Mouse (Mus musculus): ENCODE results near the gene Ranbp9. TPM values are rescaled to one million over a fixed set of nuclear protein-coding genes. Genes with fewer than 3 reads are reported as not detected.

Gene Ranbp9
- total and polyA plus RNA-seq, 3 experiments: 50.8 to 82.3 (median 54.0) TPM

DNA sequence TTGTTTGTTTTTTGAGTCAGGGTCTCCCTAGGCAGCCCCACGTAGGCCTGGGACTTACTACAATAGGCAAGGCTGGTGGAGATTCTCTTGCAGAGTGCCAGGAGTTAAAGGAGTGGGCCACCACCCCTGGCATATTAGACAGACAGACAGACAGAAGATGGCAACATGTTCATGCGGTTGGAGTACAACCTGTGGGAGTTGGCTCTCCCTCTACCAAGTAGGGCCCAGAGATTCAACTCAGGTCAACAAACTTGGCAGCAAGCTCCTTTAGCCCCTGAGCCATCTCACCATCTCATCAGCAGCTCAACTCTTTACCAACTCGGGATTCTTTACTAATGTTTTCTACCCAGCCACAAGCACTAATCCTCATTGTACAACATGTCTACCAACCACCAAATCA lies 30.4 kb downstream of the Ranbp9 start:
- DNase-seq: no peak

DNA sequence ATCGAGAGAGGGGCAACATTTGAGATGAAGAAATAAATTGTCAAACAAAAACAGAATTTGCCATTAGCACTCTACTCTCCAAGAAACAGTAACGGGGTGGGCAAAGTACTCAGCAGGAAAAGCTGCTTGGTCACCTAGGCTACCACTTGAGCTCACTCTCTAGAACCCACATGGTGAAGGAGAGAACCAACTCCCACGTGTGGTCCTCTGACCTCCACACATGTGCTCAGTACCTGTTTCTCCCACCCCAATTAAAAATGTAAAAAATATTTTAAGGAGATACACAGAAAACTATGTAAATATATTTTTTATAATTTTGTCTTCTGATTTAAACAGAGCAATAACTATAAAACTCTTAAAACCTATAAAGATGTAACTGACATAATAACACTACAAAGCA lies 33.4 kb downstream of the Ranbp9 start:
- no peak for DNase-seq

DNA sequence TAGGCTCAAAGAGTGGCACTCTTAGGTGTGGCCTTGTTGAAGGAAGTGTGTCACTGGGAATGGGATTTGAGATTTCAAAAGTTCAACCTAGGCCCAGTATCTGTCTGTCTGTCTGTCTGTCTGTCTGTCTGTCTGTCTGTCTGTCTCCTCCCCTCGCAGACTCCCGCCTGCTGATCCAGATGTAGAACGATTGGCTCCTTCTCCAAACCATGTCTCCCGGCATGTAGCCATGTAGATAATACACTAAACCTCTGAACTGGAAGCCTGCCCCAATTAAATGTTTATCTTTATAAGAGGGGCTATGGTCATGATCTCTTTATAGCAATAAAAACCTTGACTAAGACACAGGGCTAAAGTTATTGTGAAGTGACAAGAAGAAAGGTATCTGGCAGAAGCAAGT lies 35.3 kb downstream of the Ranbp9 start:
- no peak for DNase-seq

GRCm38 (mm10) chr13:43444717-43445116 lies 36.4 kb downstream of the Ranbp9 start:
- DNase-seq: no peak

- no peak for DNase-seq
These were observed 37.4 kb downstream of the Ranbp9 start for GRCm38 (mm10) chr13:43443706-43444105.

GRCm38 (mm10) chr13:43442551-43442950 lies 38.5 kb downstream of the Ranbp9 start:
- DNase-seq: no peak

DNA sequence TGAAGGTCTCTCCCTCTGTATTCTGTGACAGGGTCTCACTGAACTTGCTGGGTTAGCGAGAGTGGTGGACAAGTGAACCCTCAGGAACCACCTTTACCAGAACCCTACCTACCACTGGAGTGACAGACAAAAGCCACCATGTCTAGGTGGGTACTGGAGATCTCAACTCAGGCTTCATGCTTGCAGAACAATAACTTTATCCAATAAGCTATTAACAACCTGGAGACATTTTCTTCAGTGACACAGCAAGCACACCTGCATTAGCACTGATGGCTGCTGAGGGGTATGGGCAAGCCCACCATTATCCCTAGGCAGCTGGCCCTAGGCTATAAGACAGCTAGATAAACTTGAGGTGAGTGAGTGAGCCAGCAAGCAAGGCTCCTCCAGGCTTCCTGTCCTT lies 40.7 kb downstream of the Ranbp9 start:
- no peak for DNase-seq

DNA sequence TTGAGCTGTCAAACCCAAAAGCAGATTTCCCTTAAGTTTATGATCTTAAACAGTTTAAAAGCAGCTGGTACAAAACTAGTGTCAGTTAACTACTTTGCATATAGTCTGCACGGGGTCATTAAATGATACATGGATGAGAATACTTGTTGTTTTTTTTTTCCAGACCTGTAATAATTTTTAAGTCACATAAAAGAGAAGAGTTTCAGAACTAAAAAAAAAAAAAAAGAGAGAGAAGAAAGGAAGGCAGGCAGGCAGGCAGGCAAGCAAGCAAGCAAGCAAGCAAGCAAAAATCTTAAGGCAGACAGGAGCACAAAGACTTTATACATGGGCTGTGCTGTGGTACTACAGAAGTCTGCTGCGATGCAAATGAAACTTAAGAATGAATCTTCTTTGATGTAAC lies 47.7 kb downstream of the Ranbp9 start:
- DNase-seq: no peak

- no peak for DNase-seq
These were observed 52.6 kb downstream of the Ranbp9 start for GRCm38 (mm10) chr13:43428436-43428835.

GRCm38 (mm10) chr13:43415249-43415648 lies 65.8 kb downstream of the Ranbp9 start:
- no peak for DNase-seq

GRCm38 (mm10) chr13:43413611-43414010 lies 67.5 kb downstream of the Ranbp9 start:
- no peak for DNase-seq

DNA sequence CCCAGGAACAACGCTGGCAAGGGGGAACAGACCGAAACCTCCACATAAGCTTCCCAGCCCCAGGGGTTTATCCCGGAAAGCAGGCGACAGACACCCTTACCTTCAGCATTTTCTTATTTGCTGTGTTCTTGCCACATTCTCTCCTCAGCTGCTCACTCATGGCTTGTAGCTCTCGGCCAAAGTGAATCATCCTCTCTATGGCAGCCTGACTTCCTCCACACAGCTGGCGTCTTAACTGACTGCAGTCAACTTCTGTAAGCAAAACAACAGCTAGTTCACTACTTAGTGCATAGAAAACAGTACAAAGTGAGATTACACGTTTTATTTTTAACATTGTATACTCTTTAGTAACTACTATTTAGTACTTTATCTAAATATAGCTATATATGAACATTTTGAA lies 68.8 kb downstream of the Ranbp9 start:
- no peak for DNase-seq

GRCm38 (mm10) chr13:43399576-43399975 lies 81.5 kb downstream of the Ranbp9 start:
- DNase-seq: no peak

GRCm38 (mm10) chr13:43398297-43399080 lies 82.6 kb downstream of the Ranbp9 start, which contains the start of gene Nol7:
TSS of gene Nol7 (plus strand) at chr13:43398390.
- peak; percentile 96 for DNase-seq

- no peak for DNase-seq
These were observed 83.3 kb downstream of the Ranbp9 start for GRCm38 (mm10) chr13:43397700-43398296.

DNA sequence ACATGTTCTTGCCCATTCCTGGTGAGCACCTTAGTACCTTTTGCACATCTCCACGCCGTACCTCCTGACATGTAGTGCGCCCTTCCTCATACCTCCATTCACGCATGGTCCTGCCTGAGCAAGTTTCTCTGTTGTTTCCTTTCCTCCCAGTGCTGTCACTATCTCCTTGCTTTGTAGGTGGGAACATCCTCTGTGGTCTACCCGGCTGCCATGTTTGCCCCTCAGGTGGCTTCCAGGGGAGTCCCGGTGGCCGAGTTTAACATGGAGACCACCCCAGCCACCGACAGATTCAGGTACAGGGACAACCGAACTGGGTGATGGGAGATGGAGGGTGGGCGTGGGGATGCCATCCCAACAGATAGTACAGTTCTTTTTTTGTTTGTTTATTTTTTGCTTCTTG lies 95.8 kb downstream of the Ranbp9 start:
- no peak for DNase-seq

- no peak for DNase-seq
These were observed 101.1 kb downstream of the Ranbp9 start for GRCm38 (mm10) chr13:43379989-43380388.

- DNase-seq: no peak
These were observed 106.1 kb downstream of the Ranbp9 start for GRCm38 (mm10) chr13:43374918-43375432.

DNA sequence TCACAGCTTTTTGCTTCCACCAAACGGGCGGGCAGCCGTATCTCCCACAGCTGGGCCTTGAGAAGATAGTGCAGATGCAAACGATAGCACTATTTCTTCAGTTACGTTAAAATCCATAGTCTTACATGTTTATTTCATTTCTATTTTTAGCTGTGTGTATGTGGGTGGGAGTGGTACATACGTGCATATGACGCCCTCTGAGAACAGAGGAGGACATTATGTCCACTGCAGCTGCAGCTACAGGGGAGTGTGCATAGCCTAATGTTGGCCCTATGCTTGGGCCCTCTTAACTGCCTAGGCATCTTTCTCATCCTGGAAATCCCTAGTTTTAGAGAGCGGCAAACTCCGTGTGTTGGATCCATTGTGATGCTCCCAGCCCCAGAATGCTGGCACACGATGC lies 106.9 kb downstream of the Ranbp9 start:
- DNase-seq: no peak

GRCm38 (mm10) chr13:43372892-43373291 lies 108.2 kb downstream of the Ranbp9 start:
- DNase-seq: no peak

DNA sequence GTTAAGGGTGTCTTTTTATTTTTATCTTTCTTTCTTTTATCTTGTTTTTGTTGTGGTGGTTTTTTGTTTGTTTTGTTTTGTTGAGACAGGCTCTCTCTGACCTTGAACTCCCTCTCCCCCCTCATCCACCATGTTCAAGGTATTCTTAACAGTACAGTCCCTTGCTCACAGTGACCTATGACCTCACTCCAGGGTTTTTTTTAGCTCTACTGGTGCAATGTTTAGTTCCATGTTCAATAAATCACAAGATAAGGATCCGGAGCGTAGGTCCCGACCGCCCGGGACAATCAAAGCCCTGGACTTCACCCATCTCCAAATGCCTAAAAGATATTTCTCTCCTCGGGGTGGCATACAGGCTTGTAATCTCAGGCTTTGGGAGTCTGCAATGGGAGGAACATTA lies 111.0 kb downstream of the Ranbp9 start:
- no peak for DNase-seq

DNA sequence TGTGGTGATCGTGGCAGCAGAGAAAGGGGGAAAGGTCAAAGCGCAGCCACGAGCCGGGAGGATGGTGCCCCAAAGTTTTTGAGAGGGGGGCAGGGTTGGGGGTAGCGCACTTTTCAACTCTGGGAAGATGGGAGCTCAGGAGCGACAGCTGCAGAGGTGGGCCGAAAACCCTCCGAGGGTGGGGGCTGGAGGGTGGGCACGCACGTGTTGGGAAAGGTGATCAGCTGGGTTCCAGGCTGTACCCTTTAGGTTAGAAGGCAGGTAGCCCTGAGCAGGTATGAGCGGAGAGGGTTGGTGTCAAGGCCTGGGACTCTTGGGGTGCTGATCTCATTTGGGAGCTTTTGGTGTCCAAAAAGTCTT lies 115.3 kb downstream of the Ranbp9 start:
- no peak for DNase-seq

DNA sequence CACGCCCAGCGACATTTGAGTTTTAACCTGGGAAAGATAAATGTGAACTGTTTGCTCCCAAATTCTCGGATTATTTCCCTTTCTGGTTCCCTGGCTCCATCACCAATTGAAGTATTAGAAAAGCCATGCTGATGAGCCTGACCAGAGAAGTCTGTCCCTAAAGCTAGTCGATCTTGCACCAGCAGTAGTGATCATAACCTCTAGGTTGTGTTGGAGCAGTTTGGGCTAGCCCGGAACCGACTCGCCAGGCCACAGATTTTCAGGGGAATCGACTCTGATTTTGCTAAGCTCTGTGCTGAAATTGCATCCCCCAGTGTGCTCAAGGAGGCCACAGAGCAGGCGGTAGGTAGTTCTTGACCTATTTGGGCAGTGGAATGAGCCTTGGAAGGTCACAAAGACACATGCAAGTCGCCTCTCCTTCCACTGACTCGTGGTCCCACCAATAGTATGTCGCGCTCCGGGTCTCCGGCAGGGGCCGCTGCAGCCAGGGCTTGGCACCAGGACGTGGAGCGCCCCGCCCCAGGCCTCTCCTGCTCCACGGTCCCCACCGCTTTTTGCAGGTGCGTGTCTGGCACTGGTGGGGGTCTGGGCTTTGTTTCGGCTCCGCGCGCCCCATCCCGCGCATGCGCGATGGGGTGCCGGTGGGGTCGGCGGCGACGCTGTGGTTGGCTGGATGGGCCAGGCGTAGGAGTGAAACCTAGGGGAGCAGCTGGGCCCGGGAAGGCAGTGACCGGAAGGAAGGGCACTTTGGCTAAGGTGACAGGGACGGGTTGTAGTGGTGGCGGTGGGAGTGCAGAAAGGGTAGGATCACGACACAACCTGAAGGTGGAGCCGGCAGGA lies 115.9 kb downstream of the Ranbp9 start, which contains the start of gene Sirt5:
TSS of gene Sirt5 (plus strand) at position 512 of the 840 bp plus-strand sequence.
- peak; percentile 95 for DNase-seq

Measured in adrenal gland, adult 2 months (tissue).